9 mouse cellular contexts compared by ENCODE assay signal in the genomic region with DNA sequence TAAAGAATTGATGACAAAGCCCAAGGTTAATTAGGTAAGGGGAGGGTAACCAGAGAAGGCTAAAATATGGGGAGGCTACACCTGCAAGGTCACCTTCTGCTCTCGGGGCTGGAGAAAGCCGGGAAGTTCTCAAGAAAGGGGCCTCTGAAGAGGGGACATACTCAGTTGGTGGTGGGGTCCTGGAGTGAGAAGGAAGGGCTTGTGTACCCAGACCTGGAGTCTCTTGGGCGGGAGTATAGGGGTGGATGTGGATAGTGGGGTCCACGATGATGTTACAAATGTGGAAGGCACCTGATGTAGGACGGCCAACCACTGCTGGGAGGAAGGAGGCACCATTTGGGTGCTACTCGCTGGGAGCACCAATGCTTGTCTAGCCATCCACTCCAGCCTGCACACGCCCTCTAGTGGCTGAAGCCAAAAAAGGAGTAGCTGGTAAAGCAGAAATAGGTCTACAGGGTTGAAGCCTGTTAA. TPM values are rescaled to one million over a fixed set of nuclear protein-coding genes. Genes with fewer than 3 reads are reported as not detected.
DNase-seq lines count a peak whose midpoint lies in the region; ATAC-seq lines count a peak whose summit lies in the region.
"Had no signal": no experiment of that assay in that cellular context is flagged by ENCODE, and none has a peak within 500 bp of the region (broad histone marks: within the 10 kb centered on the region; RNA-seq: fewer than 3 reads in every experiment).

No protein-coding gene starts in this region.

- ATAC-seq in erythroblast, adult 5-6 weeks (replicated peaks; ENCODE audit: low FRiP score, poor library complexity, severe bottlenecking): peak; percentile 62
- peak; percentile 72; the same call in 1 of the 2 replicates for ATAC-seq in heart, embryonic 11.5 days (replicated peaks; ENCODE audit: insufficient number of reproducible peaks, low FRiP score, low TSS enrichment)
- ATAC-seq in kidney, embryonic 14.5 days (ENCODE audit: low FRiP score, low TSS enrichment): peak; percentile 73
- ATAC-seq in limb, embryonic 12.5 days (ENCODE audit: insufficient number of reproducible peaks, insufficient read depth, low FRiP score, low TSS enrichment, low read depth): peak; percentile 78
- peak; percentile 77; the same call in 1 of the 2 replicates for ATAC-seq in stomach, embryonic 15.5 days (ENCODE audit: insufficient read depth, low FRiP score, low read depth)

- DNase-seq in CD8-positive naive resting alpha-beta T cell, adult 2 months (ENCODE audit: low read depth in 2 of 2, low spot score in 2 of 2): peak; percentile 46 to 50
- DNase-seq in brain, adult 2 months (ENCODE audit: low read depth, low spot score): peak; percentile 94
- peak; percentile 80 for DNase-seq in naive thymus-derived CD4-positive, alpha-beta T cell, adult 2 months (ENCODE audit: low read depth)

- H3K4me1 ChIP-seq in heart, embryonic 11.5 days (ENCODE audit: control insufficient read depth, insufficient read depth, low read length): no peaks in the 10 kb centered on the region
- no peaks in the 10 kb centered on the region for H3K4me1 ChIP-seq in kidney, embryonic 14.5 days (ENCODE audit: control insufficient read depth, insufficient read depth, low read length)
- peaks cover 50% of the 10 kb centered on the region for H3K4me1 ChIP-seq in limb, embryonic 12.5 days (replicated peaks)
- H3K4me1 ChIP-seq in stomach, embryonic 15.5 days: peaks cover 15% of the 10 kb centered on the region

- H3K36me3 ChIP-seq in heart, embryonic 11.5 days (ENCODE audit: control insufficient read depth, insufficient read depth, low read length): no peaks in the 10 kb centered on the region
- H3K36me3 ChIP-seq in kidney, embryonic 14.5 days (ENCODE audit: control insufficient read depth, insufficient read depth, low read length): no peaks in the 10 kb centered on the region
- no peaks in the 10 kb centered on the region for H3K36me3 ChIP-seq in limb, embryonic 12.5 days
- no peaks in the 10 kb centered on the region for H3K36me3 ChIP-seq in stomach, embryonic 15.5 days

- 21% methylated on average over 7 of the region's 7 CpGs for WGBS in heart, embryonic 11.5 days (ENCODE audit: insufficient replicate concordance)
- WGBS in kidney, embryonic 14.5 days: 17% methylated on average over 7 of the region's 7 CpGs
- 14% methylated on average over 7 of the region's 7 CpGs for WGBS in limb, embryonic 12.5 days
- WGBS in stomach, embryonic 15.5 days: 15% methylated on average over 7 of the region's 7 CpGs

- no peak overlapping the region for H3K9ac ChIP-seq in heart, embryonic 11.5 days (ENCODE audit: low read depth, low read length)
- no peak overlapping the region for H3K9ac ChIP-seq in kidney, embryonic 14.5 days (ENCODE audit: low read depth, low read length)
- no peak overlapping the region for H3K9ac ChIP-seq in limb, embryonic 12.5 days (replicated peaks)
- no peak overlapping the region for H3K9ac ChIP-seq in stomach, embryonic 15.5 days

- no peak overlapping the region for H3K4me2 ChIP-seq in heart, embryonic 11.5 days
- H3K4me2 ChIP-seq in kidney, embryonic 14.5 days (replicated peaks; ENCODE audit: low read depth, low read length): no peak overlapping the region
- peak overlapping the region; percentile 32; the same call in 1 of the 2 replicates for H3K4me2 ChIP-seq in limb, embryonic 12.5 days
- H3K4me2 ChIP-seq in stomach, embryonic 15.5 days: 0 out of 2 replicates have a peak overlapping the region, but pooled peaks have one; percentile 23

- H3K9me3 ChIP-seq in heart, embryonic 11.5 days (replicated peaks; ENCODE audit: control insufficient read depth, low read length): no peaks in the 10 kb centered on the region
- no peaks in the 10 kb centered on the region for H3K9me3 ChIP-seq in kidney, embryonic 14.5 days (ENCODE audit: control insufficient read depth, low read length)
- H3K9me3 ChIP-seq in limb, embryonic 12.5 days: no peaks in the 10 kb centered on the region
- no peaks in the 10 kb centered on the region for H3K9me3 ChIP-seq in stomach, embryonic 15.5 days

- H3K27me3 ChIP-seq in heart, embryonic 11.5 days (ENCODE audit: control insufficient read depth, insufficient read depth, low read length): no peaks in the 10 kb centered on the region
- H3K27me3 ChIP-seq in kidney, embryonic 14.5 days (ENCODE audit: control insufficient read depth, insufficient read depth, low read length): no peaks in the 10 kb centered on the region
- H3K27me3 ChIP-seq in limb, embryonic 12.5 days: no peaks in the 10 kb centered on the region
- no peaks in the 10 kb centered on the region for H3K27me3 ChIP-seq in stomach, embryonic 15.5 days (replicated peaks)

- no peak overlapping the region for H3K4me3 ChIP-seq in heart, embryonic 11.5 days (ENCODE audit: low read depth, low read length)
- no peak overlapping the region for H3K4me3 ChIP-seq in kidney, embryonic 14.5 days (ENCODE audit: low read length)
- no peak overlapping the region for H3K4me3 ChIP-seq in limb, embryonic 12.5 days (replicated peaks)
- no peak overlapping the region for H3K4me3 ChIP-seq in stomach, embryonic 15.5 days (replicated peaks)

- H3K27ac ChIP-seq in heart, embryonic 11.5 days (ENCODE audit: low read depth, low read length): no peak overlapping the region
- no peak overlapping the region for H3K27ac ChIP-seq in kidney, embryonic 14.5 days (ENCODE audit: low read depth, low read length)
- H3K27ac ChIP-seq in limb, embryonic 12.5 days: peak overlapping the region; percentile 80
- H3K27ac ChIP-seq in stomach, embryonic 15.5 days: peak overlapping the region; percentile 67; the same call in 1 of the 2 replicates

RNA-seq across cellular contexts. Expression of a gene that starts 5.9 kb away (rescaled TPM):
- total RNA-seq in erythroblast, adult 5-6 weeks (2015; ENCODE audit: low replicate concordance): not detected in 2 replicates
- total RNA-seq in erythroblast, adult 5-6 weeks (2017; ENCODE audit: low replicate concordance): not detected in 2 replicates
- not detected in 2 replicates for polyA plus RNA-seq in heart, embryonic 11.5 days (2014; fragmentation: Nextera tagmentation; extraction: Ambion mirVana)
- polyA plus RNA-seq in kidney, embryonic 14.5 days (2014; fragmentation: Nextera tagmentation; extraction: Ambion mirVana): not detected in 2 replicates
- polyA plus RNA-seq in limb, embryonic 12.5 days (2016; fragmentation: Nextera tagmentation; extraction: Ambion mirVana): not detected in 2 replicates
- polyA plus RNA-seq in stomach, embryonic 15.5 days (2015; fragmentation: Nextera tagmentation; extraction: Ambion mirVana): not detected in 2 replicates
- polyA plus RNA-seq: gonadal fat pad, adult 2 months had no signal

RNA-seq across cellular contexts. Expression of a gene that starts 34.4 kb away (rescaled TPM):
- 0.21 TPM in 1 of 2 replicates, not detected in the other for total RNA-seq in erythroblast, adult 5-6 weeks (2015; ENCODE audit: low replicate concordance)
- total RNA-seq in erythroblast, adult 5-6 weeks (2017; ENCODE audit: low replicate concordance): not detected in 2 replicates
- polyA plus RNA-seq in heart, embryonic 11.5 days (2014; fragmentation: Nextera tagmentation; extraction: Ambion mirVana): 2.5 TPM in 2 replicates
- polyA plus RNA-seq in kidney, embryonic 14.5 days (2014; fragmentation: Nextera tagmentation; extraction: Ambion mirVana): 2.3 and 2.8 TPM in 2 replicates
- polyA plus RNA-seq in limb, embryonic 12.5 days (2016; fragmentation: Nextera tagmentation; extraction: Ambion mirVana): 4.4 and 5.1 TPM in 2 replicates
- polyA plus RNA-seq in stomach, embryonic 15.5 days (2015; fragmentation: Nextera tagmentation; extraction: Ambion mirVana): 1.6 and 1.8 TPM in 2 replicates

RNA-seq across cellular contexts. Expression of a gene that starts 34.4 kb away (rescaled TPM):
- 1.5 and 9.4 TPM in 2 replicates for total RNA-seq in erythroblast, adult 5-6 weeks (2015; ENCODE audit: low replicate concordance)
- total RNA-seq in erythroblast, adult 5-6 weeks (2017; ENCODE audit: low replicate concordance): 3.4 and 6.0 TPM in 2 replicates
- polyA plus RNA-seq in heart, embryonic 11.5 days (2014; fragmentation: Nextera tagmentation; extraction: Ambion mirVana): 16.8 and 17.6 TPM in 2 replicates
- polyA plus RNA-seq in kidney, embryonic 14.5 days (2014; fragmentation: Nextera tagmentation; extraction: Ambion mirVana): 23.6 and 26.3 TPM in 2 replicates
- polyA plus RNA-seq in limb, embryonic 12.5 days (2016; fragmentation: Nextera tagmentation; extraction: Ambion mirVana): 19.3 and 19.4 TPM in 2 replicates
- 17.0 and 17.8 TPM in 2 replicates for polyA plus RNA-seq in stomach, embryonic 15.5 days (2015; fragmentation: Nextera tagmentation; extraction: Ambion mirVana)

RNA-seq across cellular contexts. Expression of a gene that starts 46.1 kb away (rescaled TPM):
- not detected in 2 replicates for total RNA-seq in erythroblast, adult 5-6 weeks (2015; ENCODE audit: low replicate concordance)
- not detected in 2 replicates for total RNA-seq in erythroblast, adult 5-6 weeks (2017; ENCODE audit: low replicate concordance)
- 0.46 and 0.73 TPM in 2 replicates for polyA plus RNA-seq in heart, embryonic 11.5 days (2014; fragmentation: Nextera tagmentation; extraction: Ambion mirVana)
- 0.37 and 0.46 TPM in 2 replicates for polyA plus RNA-seq in kidney, embryonic 14.5 days (2014; fragmentation: Nextera tagmentation; extraction: Ambion mirVana)
- polyA plus RNA-seq in limb, embryonic 12.5 days (2016; fragmentation: Nextera tagmentation; extraction: Ambion mirVana): 1.3 and 1.5 TPM in 2 replicates
- polyA plus RNA-seq in stomach, embryonic 15.5 days (2015; fragmentation: Nextera tagmentation; extraction: Ambion mirVana): 0.79 and 0.95 TPM in 2 replicates

RNA-seq across cellular contexts. Expression of a gene that starts 46.2 kb away (rescaled TPM):
- total RNA-seq in erythroblast, adult 5-6 weeks (2015; ENCODE audit: low replicate concordance): 4.8 and 15.4 TPM in 2 replicates
- 5.5 and 6.0 TPM in 2 replicates for total RNA-seq in erythroblast, adult 5-6 weeks (2017; ENCODE audit: low replicate concordance)
- 15.4 and 16.0 TPM in 2 replicates for polyA plus RNA-seq in heart, embryonic 11.5 days (2014; fragmentation: Nextera tagmentation; extraction: Ambion mirVana)
- polyA plus RNA-seq in kidney, embryonic 14.5 days (2014; fragmentation: Nextera tagmentation; extraction: Ambion mirVana): 16.6 and 17.0 TPM in 2 replicates
- 23.2 TPM in 2 replicates for polyA plus RNA-seq in limb, embryonic 12.5 days (2016; fragmentation: Nextera tagmentation; extraction: Ambion mirVana)
- 12.2 and 12.4 TPM in 2 replicates for polyA plus RNA-seq in stomach, embryonic 15.5 days (2015; fragmentation: Nextera tagmentation; extraction: Ambion mirVana)

Comparison
In these comparisons a context has a peak if more than half of its experiments do, and no peak if none do; other contexts are left out.
1. H3K27ac ChIP-seq: peak in limb, embryonic 12.5 days (single experiment) and stomach, embryonic 15.5 days (single experiment); none in heart, embryonic 11.5 days (single experiment) and kidney, embryonic 14.5 days (single experiment).
2. H3K4me2 ChIP-seq: peak in limb, embryonic 12.5 days (single experiment) and stomach, embryonic 15.5 days (single experiment); none in heart, embryonic 11.5 days (single experiment) and kidney, embryonic 14.5 days (single experiment).
3. Peak in every context shown above with its lines, with median percentiles within 50 percentile points of each other: DNase-seq and ATAC-seq.